Mouse (Mus musculus) myocyte (in vitro differentiated cells): ENCODE measurements around the gene Micu2.

Experiments used
- CEBPB ChIP-seq: IDR thresholded peaks from 2 replicates; pipeline ENCODE4 v1.6.1; 2011; ENCODE audit warnings: mild to moderate bottlenecking, moderate library complexity; ENCODE audit not compliant: poor library complexity, insufficient read depth, severe bottlenecking
- E2F4 ChIP-seq: IDR thresholded peaks from one replicate; pipeline ENCODE4 v1.6.1; 2011; ENCODE audit warnings: mild to moderate bottlenecking, control low read depth, moderate library complexity; ENCODE audit not compliant: insufficient read depth
- MAX ChIP-seq: IDR thresholded peaks from one replicate; pipeline ENCODE4 v1.6.1; 2011; ENCODE audit warnings: low read depth, mild to moderate bottlenecking, control low read depth
- POLR2A ChIP-seq: IDR thresholded peaks from one replicate; pipeline ENCODE4 v1.6.1; 2011; ENCODE audit warnings: low read depth, mild to moderate bottlenecking, control low read depth, moderate library complexity; ENCODE audit not compliant: insufficient read length
- POLR2AphosphoS2 ChIP-seq: IDR thresholded peaks from one replicate; pipeline ENCODE4 v1.6.1; 2011; ENCODE audit warnings: low read depth, control low read depth; ENCODE audit not compliant: insufficient read length
- REST ChIP-seq: IDR thresholded peaks from one replicate; pipeline ENCODE4 v1.6.1; 2011; ENCODE audit warnings: mild to moderate bottlenecking, control low read depth, moderate library complexity; ENCODE audit not compliant: insufficient read depth, insufficient read length
- SRF ChIP-seq: IDR thresholded peaks from one replicate; pipeline ENCODE4 v1.6.1; 2011; ENCODE audit warnings: low read depth; ENCODE audit not compliant: control insufficient read depth, insufficient read length
- TCF12 ChIP-seq: IDR thresholded peaks from one replicate; pipeline ENCODE4 v1.6.1; 2011; ENCODE audit warnings: mild to moderate bottlenecking, control low read depth; ENCODE audit not compliant: poor library complexity, insufficient read depth, severe bottlenecking
- TCF3 ChIP-seq: IDR thresholded peaks from one replicate; pipeline ENCODE4 v1.6.1; 2011; ENCODE audit warnings: low read depth, control low read depth; ENCODE audit not compliant: insufficient read length
- USF1 ChIP-seq: IDR thresholded peaks from one replicate; pipeline ENCODE4 v1.6.1; 2011; ENCODE audit warnings: low read depth, mild to moderate bottlenecking, control low read depth, moderate library complexity

DNA sequence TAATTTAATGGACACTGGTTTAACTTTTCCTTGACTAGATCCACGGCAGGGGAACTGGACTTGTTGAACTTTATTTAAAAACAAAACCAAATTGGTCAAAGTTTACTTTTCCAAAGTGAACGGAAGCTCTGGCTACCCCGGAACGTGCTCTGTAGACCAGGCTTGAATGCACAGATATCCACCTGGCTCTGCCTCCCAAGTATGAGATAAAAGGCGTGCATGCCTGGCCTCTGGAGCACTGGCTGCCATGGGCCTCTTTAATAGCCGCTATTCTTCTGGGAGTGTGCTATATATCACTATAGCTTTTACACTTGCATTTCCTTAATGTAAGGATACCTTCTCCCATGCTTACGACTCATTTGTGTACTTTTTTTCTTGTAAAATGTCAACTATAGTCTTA lies 65.5 kb downstream of the Micu2 start:
- no peak for TF ChIP-seq TCF3
- no peak for TF ChIP-seq POLR2AphosphoS2
- no peak for TF ChIP-seq POLR2A
- no peak for TF ChIP-seq REST
- no peak for TF ChIP-seq E2F4
- no peak for TF ChIP-seq MAX
- TF ChIP-seq SRF, result no peak
- TF ChIP-seq CEBPB, result no peak
- TF ChIP-seq USF1, result no peak
- TF ChIP-seq TCF12, result no peak
